19 mouse cellular contexts compared by ENCODE assay signal in genomic region chr11:52120415-52120814, GRCm38 (mm10). TPM values are rescaled to one million over a fixed set of nuclear protein-coding genes. Genes with fewer than 3 reads are reported as not detected.
"Had no signal": no experiment of that assay in that cellular context is flagged by ENCODE, and none has a peak within 500 bp of the region (broad histone marks: within the 10 kb centered on the region; RNA-seq: fewer than 3 reads in every experiment).

No protein-coding gene starts in this region.

RNA-seq across cellular contexts. Expression of gene Olfr1373, which starts 24.9 kb away (rescaled TPM):
- total RNA-seq: layer of hippocampus, adult 18-20 months; layer of hippocampus, postnatal 25 days; left cerebral cortex, adult 18-20 months; left cerebral cortex, postnatal 10 days; left cerebral cortex, postnatal 36 days; megakaryocyte-erythroid progenitor cell, adult 5-6 weeks had no signal
- polyA plus RNA-seq: intestine, embryonic 16.5 days; kidney, embryonic 15.5 days; limb, embryonic 11.5 days; limb, embryonic 14.5 days; liver, embryonic 11.5 days; liver, embryonic 15.5 days; lung, embryonic 15.5 days; midbrain, embryonic 11.5 days; midbrain, embryonic 14.5 days; neural tube, embryonic 12.5 days; neural tube, embryonic 15.5 days; stomach, embryonic 15.5 days; urinary bladder, adult 2 months had no signal
